Comparison of ENCODE assay signal across 27 mouse cellular contexts in the genomic region with DNA sequence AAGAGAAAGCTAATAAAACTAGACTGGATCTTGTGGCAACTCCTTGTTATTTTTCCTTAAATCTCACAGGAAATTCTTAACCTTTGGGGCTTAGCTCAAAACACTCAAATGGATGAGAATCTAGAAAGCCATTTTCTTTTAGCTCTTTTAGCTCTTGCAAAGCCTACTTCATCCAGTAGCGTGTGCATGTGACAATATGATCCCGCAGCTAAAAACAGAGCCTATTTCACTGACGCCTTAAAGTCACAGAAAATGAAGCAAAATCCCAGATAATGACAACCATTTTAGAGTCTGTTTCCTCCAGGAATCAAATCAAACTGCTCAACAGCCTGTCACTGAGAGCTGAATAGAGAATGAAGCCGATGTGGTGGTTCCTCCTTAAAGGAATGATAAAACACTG.
DNase-seq lines count a peak whose midpoint lies in the region; ATAC-seq and TF ChIP-seq lines count a peak whose summit lies in the region.
"Had no signal": no experiment of that assay in that cellular context is flagged by ENCODE, and none has a peak within 500 bp of the region (broad histone marks: within the 10 kb centered on the region; RNA-seq: fewer than 3 reads in every experiment).

No protein-coding gene starts in this region.

- no peaks in the 10 kb centered on the region for H3K9me3 ChIP-seq in midbrain, embryonic 14.5 days (ENCODE audit: control insufficient read depth, low read length)
- H3K9me3 ChIP-seq in midbrain, embryonic 11.5 days (ENCODE audit: control insufficient read depth, low read length): no peaks in the 10 kb centered on the region
- H3K9me3 ChIP-seq: embryonic facial prominence, embryonic 10.5 days; embryonic facial prominence, embryonic 13.5 days; forebrain, embryonic 15.5 days; heart, embryonic 10.5 days; heart, embryonic 13.5 days; hindbrain, embryonic 12.5 days; hindbrain, embryonic 15.5 days had no signal

- no peak overlapping the region for H3K4me2 ChIP-seq in midbrain, embryonic 14.5 days (ENCODE audit: low read length)
- H3K4me2 ChIP-seq in midbrain, embryonic 11.5 days: no peak overlapping the region
- H3K4me2 ChIP-seq: embryonic facial prominence, embryonic 13.5 days; forebrain, embryonic 15.5 days; heart, embryonic 13.5 days; hindbrain, embryonic 12.5 days; hindbrain, embryonic 15.5 days had no signal

- WGBS in midbrain, embryonic 14.5 days: 68% methylated on average over 4 of the region's 4 CpGs
- 87% methylated on average over 4 of the region's 4 CpGs for WGBS in midbrain, embryonic 11.5 days

- H3K27me3 ChIP-seq in midbrain, embryonic 14.5 days (ENCODE audit: control insufficient read depth, insufficient read depth, low read length): no peaks in the 10 kb centered on the region
- H3K27me3 ChIP-seq in midbrain, embryonic 11.5 days (ENCODE audit: control insufficient read depth, insufficient read depth, low read length): no peaks in the 10 kb centered on the region
- H3K27me3 ChIP-seq: embryonic facial prominence, embryonic 13.5 days; forebrain, embryonic 15.5 days; heart, embryonic 13.5 days; hindbrain, embryonic 12.5 days; hindbrain, embryonic 15.5 days had no signal

- no peak overlapping the region for H3K9ac ChIP-seq in midbrain, embryonic 14.5 days (replicated peaks; ENCODE audit: low read length)
- H3K9ac ChIP-seq in midbrain, embryonic 11.5 days (ENCODE audit: low read length): no peak overlapping the region
- H3K9ac ChIP-seq: embryonic facial prominence, embryonic 13.5 days; forebrain, embryonic 15.5 days; heart, embryonic 13.5 days; hindbrain, embryonic 12.5 days; hindbrain, embryonic 15.5 days had no signal

- peak; percentile 55 for ATAC-seq in frontal cortex, adult (ENCODE audit: low TSS enrichment)
- ATAC-seq in midbrain, embryonic 14.5 days (ENCODE audit: low FRiP score, low TSS enrichment): no peak
- no peak for ATAC-seq in midbrain, embryonic 11.5 days (ENCODE audit: low FRiP score)
- ATAC-seq: CD4-positive, CD25-positive, alpha-beta regulatory T cell, adult 4 months; forebrain, embryonic 15.5 days; intestine, postnatal 0 days had no signal

- H3K27ac ChIP-seq in midbrain, embryonic 14.5 days (replicated peaks; ENCODE audit: low read depth, low read length): no peak overlapping the region
- no peak overlapping the region for H3K27ac ChIP-seq in midbrain, embryonic 11.5 days (ENCODE audit: low read depth, low read length)
- H3K27ac ChIP-seq: embryonic facial prominence, embryonic 10.5 days; embryonic facial prominence, embryonic 13.5 days; forebrain, embryonic 15.5 days; heart, embryonic 10.5 days; heart, embryonic 13.5 days; hindbrain, embryonic 12.5 days; hindbrain, embryonic 15.5 days had no signal

- no peaks in the 10 kb centered on the region for H3K36me3 ChIP-seq in midbrain, embryonic 14.5 days (ENCODE audit: control insufficient read depth, insufficient read depth, low read length)
- no peaks in the 10 kb centered on the region for H3K36me3 ChIP-seq in midbrain, embryonic 11.5 days (ENCODE audit: control insufficient read depth, insufficient read depth, low read length)
- H3K36me3 ChIP-seq: embryonic facial prominence, embryonic 10.5 days; embryonic facial prominence, embryonic 13.5 days; forebrain, embryonic 15.5 days; heart, embryonic 10.5 days; heart, embryonic 13.5 days; hindbrain, embryonic 12.5 days; hindbrain, embryonic 15.5 days had no signal

- H3K4me3 ChIP-seq in midbrain, embryonic 14.5 days (replicated peaks; ENCODE audit: low read depth, low read length): no peak overlapping the region
- no peak overlapping the region for H3K4me3 ChIP-seq in midbrain, embryonic 11.5 days (ENCODE audit: low read depth, low read length)
- H3K4me3 ChIP-seq: embryonic facial prominence, embryonic 10.5 days; embryonic facial prominence, embryonic 13.5 days; erythroblast, embryonic 14.5 days; forebrain, embryonic 15.5 days; heart, embryonic 10.5 days; heart, embryonic 13.5 days; hindbrain, embryonic 12.5 days; hindbrain, embryonic 15.5 days had no signal

- no peak for DNase-seq in frontal cortex, adult 2 months (ENCODE audit: extremely low spot score in 1 of 2, low spot score in 1 of 2)
- peak; percentile 23 for DNase-seq in midbrain, embryonic 14.5 days
- DNase-seq in midbrain, embryonic 11.5 days (ENCODE audit: low spot score, missing footprints): no peak
- DNase-seq in brain, adult 2 months (ENCODE audit: low read depth, low spot score): peak; percentile 45
- DNase-seq in brain, embryonic 14.5 days (ENCODE audit: low read depth): peak; percentile 47
- DNase-seq in adrenal gland, adult 8-10 months: no peak
- DNase-seq: adrenal gland, adult 2 months; adrenal gland, postnatal 25 days; cerebellum, adult 11-12 months; cerebellum, adult 8-10 months; cerebellum, postnatal 10 days; cerebellum, postnatal 36 days; embryo, embryonic 11 days; gastrocnemius, postnatal 25 days; heart, adult 18-20 months; heart, postnatal 14 days had no signal

- no peak for TF ChIP-seq POLR2A in brain, embryonic 14.5 days (IDR thresholded peaks at IDR 0.05; ENCODE audit: borderline replicate concordance, extremely low read depth, insufficient read depth, insufficient read length, poor library complexity, severe bottlenecking)

- no peak for TF ChIP-seq CTCF in brain, embryonic 14.5 days (IDR thresholded peaks at IDR 0.05; ENCODE audit: borderline replicate concordance, extremely low read depth, insufficient read depth, insufficient read length)

- no peaks in the 10 kb centered on the region for H3K4me1 ChIP-seq in midbrain, embryonic 14.5 days (ENCODE audit: control insufficient read depth, insufficient read depth, low read length)
- H3K4me1 ChIP-seq in midbrain, embryonic 11.5 days (ENCODE audit: control insufficient read depth, insufficient read depth, low read length): no peaks in the 10 kb centered on the region
- H3K4me1 ChIP-seq: embryonic facial prominence, embryonic 10.5 days; embryonic facial prominence, embryonic 13.5 days; forebrain, embryonic 15.5 days; heart, embryonic 10.5 days; heart, embryonic 13.5 days; hindbrain, embryonic 12.5 days; hindbrain, embryonic 15.5 days had no signal

Comparison
In these comparisons a context has a peak if more than half of its experiments do, and no peak if none do; other contexts are left out.
1. DNase-seq: peak in midbrain, embryonic 14.5 days (single experiment), brain, adult 2 months (single experiment) and brain, embryonic 14.5 days (single experiment); none in frontal cortex, adult 2 months (0 of 2), midbrain, embryonic 11.5 days (single experiment) and adrenal gland, adult 8-10 months (single experiment).